Mouse (Mus musculus): ENCODE results near the gene Epb41l4b. TPM values are rescaled to one million over a fixed set of nuclear protein-coding genes. Genes with fewer than 3 reads are reported as not detected.

The Epb41l4b gene
- total RNA-seq, 2 experiments from 2014 or later = 2.4 to 2.5 TPM

DNA sequence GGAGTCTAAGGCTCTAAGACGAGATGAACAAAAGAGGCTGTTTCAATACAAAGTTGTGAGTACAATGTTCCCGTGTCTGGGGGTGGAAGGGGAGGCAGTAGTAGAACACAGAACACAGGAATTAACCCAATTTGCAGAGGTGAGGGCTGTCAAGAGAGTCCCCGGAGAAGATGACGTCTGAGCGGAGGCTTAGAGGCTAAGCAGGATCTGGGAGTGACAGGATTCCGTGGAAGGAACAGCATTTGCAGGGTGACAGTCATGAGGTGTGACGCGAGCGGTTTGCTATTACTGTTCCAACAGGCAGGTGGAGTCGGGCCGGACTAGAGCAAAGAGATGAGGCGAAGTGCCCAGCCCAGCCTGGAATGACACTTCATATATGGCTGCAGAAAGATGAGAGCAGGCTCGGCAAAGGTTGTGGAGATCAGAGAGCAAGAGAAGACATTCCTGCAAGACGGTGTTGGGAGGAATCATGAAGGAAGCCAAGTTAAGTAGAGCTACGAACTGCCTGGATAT lies 82.9 kb downstream of the Epb41l4b start:
- DNase-seq = no peak

DNA sequence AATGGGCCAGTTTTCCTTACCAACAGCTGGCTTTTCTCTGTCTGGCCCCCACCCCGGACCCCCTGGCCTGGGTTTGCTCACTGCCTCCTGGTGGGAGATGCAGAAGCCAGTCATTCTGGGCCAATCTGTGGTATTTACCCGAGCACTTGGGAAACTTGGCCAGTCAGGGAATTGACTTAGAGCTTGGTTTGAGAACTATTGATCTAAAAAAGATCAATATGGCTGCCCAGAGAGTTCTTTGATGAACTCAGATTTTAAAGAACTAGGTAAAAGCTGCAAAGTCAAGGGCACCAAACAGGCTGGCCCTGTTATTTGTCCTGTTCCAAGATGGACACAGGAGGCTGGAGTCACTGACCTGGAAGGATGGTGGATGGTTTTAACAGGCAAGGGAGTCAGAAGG lies 84.6 kb downstream of the Epb41l4b start:
- no peak for DNase-seq

DNA sequence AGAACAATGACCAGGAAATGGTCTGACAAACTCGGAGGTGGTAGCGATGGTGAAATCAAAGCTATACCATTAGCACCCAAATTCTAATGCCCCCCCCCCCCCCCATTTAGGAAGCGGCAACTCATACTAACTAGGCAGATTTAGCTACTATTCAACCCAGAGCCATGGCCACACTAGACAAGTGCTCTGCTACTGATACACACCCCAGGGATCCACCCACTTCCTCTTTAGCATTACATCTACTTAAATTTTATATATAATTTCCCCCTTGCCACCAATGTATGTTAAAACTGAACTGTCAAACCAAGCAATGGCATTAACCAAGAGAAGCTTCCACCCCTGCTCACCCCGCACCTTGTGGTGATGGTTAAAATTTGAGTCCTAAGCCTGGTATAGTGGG lies 85.6 kb downstream of the Epb41l4b start:
- DNase-seq = no peak

DNA sequence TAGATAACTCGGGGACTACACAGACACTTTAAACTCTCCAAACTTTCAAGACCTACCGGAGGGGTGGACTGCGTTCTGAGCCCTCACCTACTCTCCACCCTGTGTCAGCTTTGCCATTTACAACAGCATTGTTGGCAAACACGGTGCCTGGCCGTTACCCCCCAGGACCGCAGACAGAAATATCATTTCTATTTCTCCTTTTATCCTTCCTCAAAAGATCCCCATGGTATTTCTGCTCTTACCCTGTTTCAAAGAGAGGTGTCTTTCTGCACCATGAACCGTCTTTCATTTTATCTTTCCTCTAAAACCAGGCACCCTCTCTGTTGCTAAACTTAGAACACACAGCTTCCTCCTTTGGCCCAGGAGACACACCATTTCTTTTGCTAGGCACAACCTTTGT lies 87.6 kb downstream of the Epb41l4b start:
- no peak for DNase-seq

DNA sequence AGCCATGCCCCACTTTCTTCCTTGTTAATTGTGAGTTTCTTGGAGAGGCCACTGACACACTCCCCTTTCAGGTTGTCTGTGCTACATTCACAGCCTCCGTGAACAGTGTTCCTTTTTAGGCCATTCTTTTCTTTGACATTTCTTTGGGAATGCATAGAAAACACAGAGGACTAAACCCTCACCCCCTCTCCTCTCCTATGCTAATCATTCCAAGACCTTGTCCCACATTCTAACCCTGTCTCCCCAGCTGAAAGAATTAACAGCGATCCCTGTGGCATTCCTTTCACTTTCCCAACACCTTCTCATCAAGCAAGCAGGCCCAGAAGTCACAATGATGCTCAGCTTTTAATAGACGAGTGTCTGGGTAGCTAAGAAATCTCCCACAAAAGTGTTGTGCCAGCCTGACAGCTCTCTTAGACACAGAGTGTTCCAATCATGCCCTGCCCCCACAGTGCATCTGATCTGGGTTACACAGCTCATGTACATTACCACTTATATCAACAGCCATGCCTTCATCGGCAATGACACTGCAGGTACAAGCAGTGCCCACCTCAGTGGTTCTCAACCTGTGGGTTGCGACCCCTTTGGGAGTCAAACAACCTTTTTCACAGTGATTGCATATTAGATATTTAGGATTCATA lies 93.8 kb downstream of the Epb41l4b start:
- no peak for DNase-seq

DNA sequence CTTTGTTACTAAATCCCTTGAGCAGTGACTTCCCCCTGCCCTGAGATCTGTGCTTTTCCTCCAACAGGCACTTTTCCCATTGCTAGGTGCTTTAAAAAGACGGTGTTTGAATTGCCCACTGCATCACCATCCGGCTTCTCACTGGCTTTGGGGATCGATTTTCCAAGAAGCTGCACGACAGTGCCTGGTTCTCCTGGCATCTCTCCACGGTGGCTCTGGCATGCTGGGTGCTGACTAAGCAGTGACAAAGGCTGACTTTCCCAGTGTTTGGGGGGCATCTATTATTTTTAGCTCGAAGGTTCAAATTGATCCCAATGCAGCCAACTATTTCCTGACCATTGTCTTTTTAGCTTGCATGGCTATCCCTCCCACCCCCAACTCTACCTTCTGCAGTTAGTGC lies 94.7 kb downstream of the Epb41l4b start:
- DNase-seq = no peak

DNA sequence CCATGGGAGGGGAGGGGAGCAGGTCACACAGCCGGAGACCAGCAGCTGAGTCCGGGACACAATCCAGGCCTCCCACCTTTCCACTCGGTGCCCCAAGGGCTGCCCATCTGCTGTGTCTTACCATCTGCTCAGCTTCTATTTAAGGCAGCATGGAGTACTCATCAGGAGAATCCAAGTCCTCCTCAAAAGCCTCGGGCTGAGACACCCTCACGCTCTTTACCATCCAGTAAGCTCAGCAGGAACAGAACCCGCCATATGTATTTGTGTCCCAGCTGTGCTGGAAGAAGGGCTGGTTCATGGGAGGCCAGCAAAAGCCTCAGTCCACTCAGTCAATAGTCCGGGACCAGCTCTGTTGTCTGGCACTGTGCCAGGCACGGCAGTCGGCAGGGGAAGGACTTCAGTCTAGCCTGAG lies 97.1 kb downstream of the Epb41l4b start:
- DNase-seq = no peak

DNA sequence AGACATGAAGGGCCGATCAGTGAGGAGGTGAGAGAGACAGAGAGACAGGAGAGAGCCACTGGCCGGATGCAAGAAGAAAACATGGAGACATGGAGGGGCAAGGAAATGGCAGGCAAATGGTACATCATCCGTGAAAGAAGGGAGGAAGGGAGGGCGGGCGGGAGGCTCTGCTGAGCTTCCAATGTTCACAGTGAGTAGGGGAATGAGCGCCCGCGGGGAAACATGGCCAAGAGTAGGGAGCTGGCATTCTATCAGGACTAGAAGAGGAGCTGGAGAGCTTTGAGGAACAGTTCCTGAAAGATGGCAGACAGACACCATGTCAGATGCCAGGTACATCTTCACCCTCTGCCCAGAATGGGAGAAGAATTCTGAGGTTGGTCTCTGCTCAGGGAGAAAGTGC lies 99.6 kb downstream of the Epb41l4b start:
- no peak for DNase-seq

DNA sequence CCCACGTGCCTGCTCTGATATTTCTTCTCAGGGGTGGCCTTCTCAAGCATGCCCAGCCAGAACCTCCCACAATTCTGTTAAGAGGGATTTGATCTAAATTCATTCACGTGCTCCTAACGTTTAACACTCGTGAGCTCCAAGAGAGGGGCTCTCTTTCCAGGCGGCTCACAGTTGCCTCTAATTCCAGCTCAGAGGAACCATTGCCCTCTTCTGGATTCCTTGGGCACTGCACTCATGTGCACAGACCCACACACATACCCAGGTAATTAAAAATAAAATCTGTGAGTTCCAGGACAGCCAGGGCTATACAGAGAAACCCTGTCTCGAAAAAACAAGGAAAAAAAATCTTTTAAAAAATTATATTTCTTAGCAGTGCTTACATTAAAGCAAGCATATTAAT lies 101.6 kb downstream of the Epb41l4b start:
- no peak for DNase-seq

DNA sequence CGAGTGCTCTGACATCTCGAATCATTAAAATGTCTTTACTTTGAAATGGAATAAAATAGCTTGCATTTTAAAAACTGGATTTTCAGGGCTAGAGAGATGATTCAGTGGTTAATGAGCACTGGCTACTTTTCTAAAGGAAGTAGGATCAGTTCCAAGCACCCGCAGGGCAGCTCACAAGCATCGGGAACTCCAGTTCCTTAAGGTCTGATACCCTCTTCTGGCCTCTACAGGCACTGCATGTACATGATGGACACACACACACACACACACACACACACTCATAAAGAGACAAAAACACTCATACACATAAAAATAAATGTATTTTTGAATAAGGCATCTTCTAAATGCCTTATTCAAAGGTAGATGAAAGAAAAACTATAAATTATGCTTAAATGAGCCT lies 102.0 kb downstream of the Epb41l4b start:
- DNase-seq = no peak

DNA sequence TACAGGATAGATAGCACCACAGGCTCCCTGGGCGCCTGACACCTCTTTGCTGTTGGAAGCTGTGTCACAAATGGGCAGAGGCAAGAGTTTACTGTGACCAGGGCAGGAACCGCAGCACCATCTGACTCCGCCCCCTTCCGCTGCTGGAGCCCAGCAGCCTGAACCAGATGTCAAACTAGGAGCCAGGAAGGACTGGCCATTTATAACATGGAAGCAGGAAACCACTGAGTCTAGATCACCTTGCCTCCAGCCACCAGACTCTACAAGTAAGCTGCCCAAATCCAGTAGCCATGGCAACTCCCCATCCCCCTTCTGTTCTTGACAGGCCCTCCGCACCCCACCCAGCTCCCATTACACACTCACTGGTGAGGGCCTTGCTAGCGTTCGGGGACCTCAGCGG lies 102.8 kb downstream of the Epb41l4b start:
- no peak for DNase-seq

DNA sequence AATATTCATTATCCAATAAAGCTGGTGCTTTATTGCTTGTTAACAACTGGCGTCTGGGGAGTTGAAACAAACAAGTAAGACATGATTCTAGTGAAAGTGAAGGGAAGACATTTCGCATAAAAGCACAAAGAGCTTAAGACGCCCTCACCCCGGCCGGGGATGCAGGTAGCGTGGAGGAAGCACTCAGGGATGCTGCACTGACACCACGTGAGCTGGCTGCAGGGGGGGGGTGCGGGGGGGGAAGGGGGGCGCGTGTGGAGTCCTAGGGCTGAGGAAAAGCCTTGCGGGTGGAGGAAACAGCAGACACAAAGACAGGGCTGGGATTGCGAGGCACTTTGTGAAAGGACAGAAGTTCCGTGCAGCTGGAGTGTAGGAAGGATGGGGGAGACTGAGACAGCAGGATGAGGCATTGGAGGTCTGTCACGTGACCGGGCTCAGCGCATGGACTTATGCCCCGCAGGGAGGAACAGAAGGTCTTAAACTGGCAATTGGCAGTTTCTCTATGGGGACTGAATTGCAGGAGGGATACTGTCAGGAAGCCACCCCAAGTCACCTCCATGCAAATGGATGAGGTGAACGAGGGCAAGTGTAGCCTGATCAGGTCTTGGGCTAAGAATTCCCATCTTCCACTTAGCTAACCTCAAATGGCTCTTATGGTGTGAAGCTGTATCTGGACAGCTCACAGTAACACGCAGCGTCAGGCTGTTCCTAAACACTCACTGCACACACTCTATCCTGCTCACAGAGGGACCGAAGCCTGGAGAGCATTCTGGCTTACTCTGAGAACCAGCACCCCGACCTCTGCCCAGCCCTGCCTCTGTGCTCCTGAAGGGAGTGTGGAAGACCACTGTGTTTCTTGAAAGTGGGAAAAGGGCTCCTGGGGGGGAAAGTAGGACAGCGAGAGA lies 103.9 kb downstream of the Epb41l4b start:
- no peak for DNase-seq

DNA sequence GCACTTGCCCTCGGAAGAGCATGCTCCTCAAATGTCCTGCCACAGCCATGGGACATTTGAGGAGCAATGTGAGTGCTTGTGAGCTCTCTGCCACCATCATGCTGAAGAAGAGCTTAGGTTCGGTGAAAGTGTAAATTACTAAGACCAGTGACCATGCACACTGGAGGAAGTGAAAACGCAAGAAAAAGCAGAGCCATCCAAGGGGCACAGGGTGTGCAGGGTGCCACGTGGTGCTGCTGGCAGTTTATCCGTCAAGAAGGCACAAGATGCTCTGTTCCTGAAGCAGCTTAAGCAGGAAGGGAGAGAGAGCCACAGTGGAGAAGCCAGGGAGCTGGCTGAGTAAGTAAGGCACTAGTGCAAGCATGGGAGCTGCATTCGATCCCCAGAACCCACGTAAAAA lies 105.7 kb downstream of the Epb41l4b start:
- DNase-seq = no peak

DNA sequence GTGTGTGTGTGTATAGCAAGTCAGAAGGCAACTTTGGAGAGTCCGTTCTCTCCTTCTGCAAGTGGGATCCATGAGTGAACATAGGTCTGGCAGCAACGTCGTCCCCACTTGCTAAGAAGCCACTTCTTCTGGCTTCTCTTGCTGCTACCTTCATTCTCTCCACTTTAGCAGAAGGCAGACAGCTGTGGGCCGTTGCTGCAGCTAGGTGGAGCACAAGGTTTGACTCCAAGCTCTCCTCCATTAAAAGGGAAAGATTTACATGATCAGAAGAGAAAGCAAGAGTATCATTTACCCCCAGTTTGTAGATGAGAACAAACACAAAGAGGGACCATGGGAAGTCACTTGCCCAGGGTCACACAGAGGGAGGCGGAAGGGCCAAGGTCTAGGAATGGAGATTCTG lies 109.1 kb downstream of the Epb41l4b start:
- DNase-seq = no peak

DNA sequence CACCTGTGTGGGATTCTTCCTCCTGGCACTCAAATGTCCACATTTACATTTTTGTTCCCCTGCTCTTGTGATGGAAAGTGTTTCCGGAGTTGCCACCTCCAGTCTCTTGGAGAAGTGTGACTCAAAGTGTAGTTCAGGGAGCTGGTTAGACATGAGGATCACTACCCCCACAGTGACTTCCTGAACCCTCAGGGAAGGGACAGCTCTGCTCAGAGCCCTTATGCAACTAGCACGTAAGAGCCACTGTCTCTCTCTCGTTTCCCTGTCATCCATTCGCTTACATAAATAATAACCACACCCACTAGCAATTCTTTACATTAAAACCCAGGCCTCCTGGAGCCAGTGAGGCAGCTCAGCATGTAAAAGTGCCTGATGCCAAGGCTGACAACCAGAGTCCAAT lies 111.8 kb downstream of the Epb41l4b start:
- DNase-seq = no peak

DNA sequence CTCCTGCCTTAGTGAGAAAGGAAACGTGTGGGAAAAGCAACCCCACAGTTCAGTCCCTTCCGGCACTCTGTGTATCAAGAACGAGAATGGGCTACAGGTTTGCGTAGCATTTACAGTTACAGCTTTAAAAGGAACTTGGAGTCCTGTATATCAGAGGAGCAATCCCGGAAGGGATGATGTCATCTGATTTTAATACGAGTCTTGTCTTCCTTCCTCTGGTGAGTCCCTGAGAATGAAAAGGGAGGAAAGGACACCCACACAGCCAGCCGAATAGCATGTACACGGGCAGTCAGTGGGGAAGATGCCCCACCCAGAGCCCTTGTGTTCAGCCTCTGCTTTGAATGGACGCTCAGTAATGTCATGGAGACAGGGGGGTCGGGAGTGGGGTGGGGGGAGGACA lies 115.3 kb downstream of the Epb41l4b start:
- DNase-seq = no peak

DNA sequence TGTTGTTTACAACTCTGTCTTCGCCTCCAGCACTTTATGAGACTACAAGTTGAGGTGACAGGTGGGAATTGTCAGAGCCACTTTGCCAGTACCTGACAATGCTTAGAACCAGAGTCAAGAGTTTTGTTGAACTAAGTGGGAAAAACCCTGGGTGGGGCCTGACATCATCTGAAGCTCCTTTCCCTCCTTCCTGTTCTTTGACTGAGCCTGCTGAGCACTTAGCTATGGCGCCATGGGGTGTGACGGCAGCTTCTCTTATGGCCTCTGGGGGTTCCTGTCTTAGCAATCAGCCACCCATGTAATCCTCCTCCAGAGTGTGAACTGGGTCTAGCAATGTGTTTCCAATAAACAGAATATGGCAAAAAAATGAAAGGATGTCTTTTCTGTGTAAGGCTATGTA lies 119.7 kb downstream of the Epb41l4b start:
- DNase-seq = no peak

DNA sequence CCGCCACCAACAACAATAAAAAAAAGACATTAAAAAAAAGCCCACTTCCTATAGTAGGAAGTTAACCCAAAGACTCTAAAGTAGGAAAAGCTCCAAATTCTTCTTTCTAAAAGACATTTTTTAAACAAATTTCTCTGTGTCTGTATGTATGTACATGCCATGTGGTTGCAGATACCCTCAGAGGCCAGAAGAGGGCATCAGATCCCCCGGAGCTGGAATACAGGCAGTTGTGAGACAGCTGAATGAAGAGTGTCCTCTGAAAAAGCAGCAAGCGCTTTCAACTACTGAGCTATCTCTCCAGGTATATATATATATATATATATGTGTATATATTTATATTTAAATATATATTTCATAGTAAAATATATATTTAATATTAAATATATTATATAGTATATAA lies 121.9 kb downstream of the Epb41l4b start:
- no peak for DNase-seq

DNA sequence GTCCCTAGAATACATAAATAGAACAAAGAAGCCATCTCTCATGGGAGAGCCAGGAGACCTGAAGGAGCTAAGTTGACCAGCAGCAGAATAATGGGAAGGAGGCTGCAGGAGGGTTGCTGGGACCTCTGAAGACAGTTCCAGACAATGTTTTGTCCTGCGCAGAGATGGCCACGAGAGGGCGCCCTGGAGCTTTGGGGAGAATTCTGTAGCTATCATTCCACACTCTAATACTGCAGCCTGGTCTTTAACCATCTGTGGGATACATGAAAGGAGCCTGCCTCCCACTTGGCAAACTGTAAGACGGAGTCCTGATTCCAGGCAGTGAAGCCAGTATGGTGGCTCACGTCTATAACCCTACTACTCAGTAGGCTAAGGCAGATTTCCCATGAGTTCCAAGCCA lies 126.0 kb downstream of the Epb41l4b start:
- peak; percentile 31 for DNase-seq

DNA sequence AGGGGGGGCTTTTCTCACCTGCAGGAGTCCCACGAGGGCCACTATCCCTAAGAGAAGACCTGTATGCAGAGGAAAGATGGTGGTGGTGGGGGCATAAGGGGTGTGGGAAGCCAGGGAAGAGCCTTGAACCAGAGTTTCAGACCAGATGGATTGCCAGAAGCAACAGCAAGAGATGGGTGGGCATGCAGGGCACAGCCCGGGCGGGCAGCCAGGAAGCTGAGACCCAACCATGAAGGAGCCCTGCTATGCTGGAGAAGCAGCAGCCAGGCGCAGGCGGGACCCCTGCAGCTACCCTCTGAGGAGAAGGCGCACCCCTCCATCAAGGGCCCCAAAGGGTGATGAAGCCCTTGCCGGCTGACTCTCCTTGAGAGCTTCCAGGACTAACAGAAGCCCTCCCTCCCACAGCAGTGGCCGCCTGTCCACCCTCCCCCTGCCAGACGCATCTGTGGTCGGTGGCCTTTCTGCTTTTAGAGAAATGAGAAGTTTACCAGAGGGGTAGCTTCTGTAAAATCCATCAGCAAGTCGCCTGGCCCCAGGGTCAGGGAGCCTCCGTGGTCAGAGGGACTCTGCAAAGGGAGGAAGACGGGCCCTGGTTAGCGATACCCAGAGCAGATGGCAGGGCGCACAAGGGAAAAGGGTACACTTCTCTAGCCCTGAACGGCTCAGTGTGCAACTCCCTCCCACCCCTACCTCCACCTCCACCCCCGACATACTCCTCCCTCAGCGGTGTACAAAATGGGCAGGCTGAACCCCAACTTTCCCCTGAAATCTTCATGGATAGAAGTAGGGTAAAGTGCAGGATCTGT lies 126.7 kb downstream of the Epb41l4b start:
- no peak for DNase-seq

DNA sequence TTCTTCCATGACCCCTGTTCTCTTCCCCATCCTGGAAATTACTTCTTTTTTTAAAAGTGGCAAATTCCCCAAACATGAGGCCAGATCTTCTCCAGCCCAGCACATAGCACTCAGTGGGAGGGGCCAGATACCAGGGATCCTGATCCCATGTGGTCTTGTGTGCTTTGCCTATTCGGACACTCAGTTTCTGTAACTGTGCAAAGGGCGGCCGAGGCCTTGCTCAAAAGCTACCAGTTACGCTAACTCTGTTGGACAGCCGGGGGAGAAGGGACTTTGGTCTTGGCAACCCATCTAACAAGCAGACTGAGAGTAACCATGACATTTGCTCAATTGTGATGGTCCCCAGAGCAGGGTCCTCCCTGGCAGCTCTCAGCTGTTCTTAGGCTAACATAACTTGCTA lies 128.2 kb downstream of the Epb41l4b start:
- no peak for DNase-seq

DNA sequence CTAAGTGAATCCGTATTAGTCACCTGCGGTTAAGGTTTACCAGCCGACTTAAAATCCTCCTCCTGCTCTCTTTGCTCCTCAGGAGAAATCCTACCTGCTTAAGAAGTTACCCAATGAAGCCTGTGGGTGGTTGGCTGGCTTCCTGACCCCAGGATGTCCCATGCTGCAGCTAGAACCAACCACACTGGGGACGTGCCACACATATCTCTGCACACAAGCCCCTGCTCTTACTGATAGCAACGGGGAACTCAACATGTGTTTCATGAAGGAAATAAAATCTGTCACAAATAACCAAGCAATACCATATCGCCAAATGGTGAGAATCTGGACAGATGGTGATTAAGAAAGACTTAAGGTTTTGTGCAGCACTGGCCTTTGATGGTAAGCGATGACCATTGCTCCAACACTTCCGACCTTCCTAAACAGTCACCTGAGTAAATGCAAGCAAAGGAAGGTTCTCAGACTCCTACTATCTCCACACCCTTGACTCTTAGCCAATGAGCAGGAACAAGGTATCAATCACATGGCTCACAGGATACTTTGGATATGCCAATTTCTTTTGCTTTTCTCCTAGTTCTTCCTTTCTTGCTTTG lies 131.7 kb downstream of the Epb41l4b start:
- no peak for DNase-seq

Data from gastrocnemius, postnatal 25 days (tissue).